Mouse (Mus musculus): ENCODE results near the gene Bcar1.

GRCm38 (mm10) chr8:111728481-111728880 is 15.1 kb downstream of the Bcar1 start:
- TF ChIP-seq CTCF (IDR thresholded peaks at IDR 0.05) (no peak), EP300 (IDR thresholded peaks at IDR 0.05; ENCODE audit: insufficient read depth, low read depth, low read length) (no peak), POLR2A (IDR thresholded peaks at IDR 0.05; ENCODE audit: insufficient read depth, low read depth, low read length) (no peak)
